Mouse (Mus musculus) liver, embryonic 14.5 days (tissue): ENCODE data around the gene Dthd1. TPM values are rescaled to one million over a fixed set of nuclear protein-coding genes. Genes with fewer than 3 reads are reported as not detected.

Experiments
- ATAC-seq: fragments of 200-750 bp; cut with Nextera tagmentation; 2 replicates; pipeline ENCODE4 v1.8.0; 2017; ENCODE audit warnings: moderate number of reproducible peaks, mild to moderate bottlenecking, moderate library complexity; ENCODE audit not compliant: insufficient read depth
- DNase-seq, 3 experiments: peaks; one replicate each; pipeline ENCODE4 v3.0.0-alpha.2; 2012 to 2013; ENCODE audit warnings: low read depth in 3 of 3, low spot score in 3 of 3
- H3K27ac ChIP-seq: fragments of 300-500 bp; sonication (generic); 2 replicates; pipeline ENCODE4 v1.5.1; 2014; ENCODE audit warnings: moderate library complexity, mild to moderate bottlenecking, control low read depth, inconsistent platforms
- H3K27me3 ChIP-seq: fragments of 300-500 bp; sonication (generic); 2 replicates; pipeline ENCODE4 v1.6.1; 2014; ENCODE audit warnings: mild to moderate bottlenecking, low read length, moderate library complexity; ENCODE audit not compliant: control insufficient read depth, insufficient read depth
- H3K36me3 ChIP-seq: fragments of 300-500 bp; sonication (generic); replicated peaks from 2 replicates; pipeline ENCODE4 v1.6.1; 2014; ENCODE audit warnings: low read depth; ENCODE audit not compliant: control insufficient read depth, insufficient read depth
- H3K4me1 ChIP-seq, 2 experiments: fragments of 200-500 bp in 1 of 2; fragments of 300-500 bp in 1 of 2; sonication (generic) in 1 of 2; replicated peaks; 2 replicates each; pipeline ENCODE4 v1.6.1; 2012 to 2014; ENCODE audit warnings: antibody characterized with exemption in 1 of 2, inconsistent platforms in 1 of 2, low read length in 1 of 2; ENCODE audit not compliant: control insufficient read depth in 2 of 2, insufficient read depth in 2 of 2
- H3K4me2 ChIP-seq: fragments of 300-500 bp; sonication (generic); 2 replicates; pipeline ENCODE4 v1.6.1; 2014; ENCODE audit warnings: low read depth, mild to moderate bottlenecking, control low read depth, moderate library complexity
- H3K4me3 ChIP-seq, 2 experiments: fragments of 200-500 bp in 1 of 2; fragments of 300-500 bp in 1 of 2; sonication (generic) in 1 of 2; 2 replicates each; pipeline ENCODE4 v1.5.1; 2012 to 2014; ENCODE audit warnings: low read depth in 2 of 2, low read length in 2 of 2, mild to moderate bottlenecking in 2 of 2, control low read depth in 1 of 2, inconsistent platforms in 1 of 2, moderate library complexity in 1 of 2; ENCODE audit not compliant: insufficient read depth in 1 of 2
- H3K9ac ChIP-seq: fragments of 300-500 bp; sonication (generic); replicated peaks from 2 replicates; pipeline ENCODE4 v1.6.1; 2014; ENCODE audit warnings: mild to moderate bottlenecking, control low read depth, moderate library complexity
- H3K9me3 ChIP-seq: fragments of 300-500 bp; sonication (generic); 2 replicates; pipeline ENCODE4 v1.6.1; 2016; ENCODE audit warnings: low read length, mixed read lengths; ENCODE audit not compliant: control insufficient read depth
- CTCF ChIP-seq: IDR thresholded peaks from 2 replicates; pipeline ENCODE4 v1.5.1; 2016; ENCODE audit warnings: antibody characterized with exemption, low read depth, control low read depth
- EP300 ChIP-seq: IDR thresholded peaks from 2 replicates; pipeline ENCODE4 v1.6.1; 2016; ENCODE audit warnings: antibody characterized with exemption, low read depth
- WGBS: fragments of 180-500 bp; shearing (Covaris S2); extraction: QIAGEN DNeasy Blood & Tissue Kit; methylation state at CpG from one replicate; pipeline ENCODE4 v1.1.7; 2014; ENCODE audit not compliant: insufficient replicate concordance; 5-methylcytosine and 5-hydroxymethylcytosine counted together
- polyA plus RNA-seq, 2 experiments: library from polyadenylated mRNA; depleted of rRNA in 1 of 2; stranded (reverse) in 1 of 2; unstranded in 1 of 2; fragments of >200 nt; fragmentation: Nextera tagmentation in 1 of 2; extraction: Ambion mirVana in 1 of 2; gene quantifications; 2 replicates each; pipeline versions ENCODE4 v1.2.1 to v1.2.3; 2012 to 2014

Gene Dthd1
- polyA plus RNA-seq, 2 experiments, result not detected

DNA sequence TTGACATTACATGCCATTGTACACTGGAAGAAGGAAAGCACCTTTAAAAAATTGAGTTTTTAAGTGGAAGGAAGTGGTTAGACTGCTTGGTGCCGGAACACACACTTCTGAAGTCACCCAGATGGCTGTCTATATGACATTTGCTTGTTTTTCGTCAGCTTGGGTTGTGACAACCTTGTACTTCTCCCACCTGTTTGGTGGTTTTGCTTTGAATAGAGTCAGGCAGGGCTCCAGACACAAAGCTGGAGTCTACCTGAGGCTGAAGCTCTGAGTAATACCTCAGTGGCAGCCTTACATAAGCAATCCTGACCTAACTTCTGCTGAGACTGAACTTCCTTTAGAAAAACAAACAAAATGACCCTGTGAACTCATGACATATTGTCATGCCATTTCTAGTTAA is 44.7 kb downstream of the Dthd1 start:
- Histone ChIP-seq H3K36me3 (no peaks in the 10 kb centered on the region), H3K4me2 (no peak overlapping the region), H3K4me3 (no peak overlapping the region), H3K27me3 (no peaks in the 10 kb centered on the region), H3K9me3 (no peaks in the 10 kb centered on the region), H3K4me1 (no peaks in the 10 kb centered on the region), H3K27ac (no peak overlapping the region), H3K9ac (no peak overlapping the region)
- DNase-seq (no peak), ATAC-seq (no peak)
- WGBS, result 28% methylated on average over 2 of the region's 2 CpGs
- TF ChIP-seq EP300, result no peak
- no peak for TF ChIP-seq CTCF

DNA sequence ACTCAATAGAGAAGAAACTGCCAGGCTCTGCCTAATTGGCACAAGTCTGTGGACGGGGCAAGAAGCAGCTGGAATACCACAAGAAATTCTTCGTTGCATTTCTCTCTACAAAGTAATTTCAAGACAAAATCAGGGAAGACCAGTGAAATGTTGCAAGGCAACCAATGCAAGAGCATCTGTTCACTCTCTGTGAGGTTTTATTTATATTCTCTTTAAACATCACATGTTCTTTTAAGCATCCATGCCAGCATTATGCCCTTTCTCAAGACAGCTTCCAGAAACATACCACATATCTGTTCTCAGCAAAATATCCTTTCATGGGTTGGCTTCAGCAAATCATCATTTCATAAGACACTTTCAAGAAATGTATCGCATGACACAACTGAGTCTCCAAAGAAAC is 50.7 kb downstream of the Dthd1 start:
- no peak overlapping the region for H3K27ac ChIP-seq
- WGBS, result 57% methylated on average over 3 of the region's 3 CpGs
- H3K4me3 ChIP-seq, result no peak overlapping the region
- H3K27me3 ChIP-seq, result no peaks in the 10 kb centered on the region
- H3K4me1 ChIP-seq, result no peaks in the 10 kb centered on the region
- H3K4me2 ChIP-seq, result no peak overlapping the region
- ATAC-seq, result no peak
- no peak overlapping the region for H3K9ac ChIP-seq
- TF ChIP-seq CTCF, result no peak
- TF ChIP-seq EP300, result no peak
- H3K9me3 ChIP-seq, result no peaks in the 10 kb centered on the region
- DNase-seq, result no peak
- H3K36me3 ChIP-seq, result no peaks in the 10 kb centered on the region

DNA sequence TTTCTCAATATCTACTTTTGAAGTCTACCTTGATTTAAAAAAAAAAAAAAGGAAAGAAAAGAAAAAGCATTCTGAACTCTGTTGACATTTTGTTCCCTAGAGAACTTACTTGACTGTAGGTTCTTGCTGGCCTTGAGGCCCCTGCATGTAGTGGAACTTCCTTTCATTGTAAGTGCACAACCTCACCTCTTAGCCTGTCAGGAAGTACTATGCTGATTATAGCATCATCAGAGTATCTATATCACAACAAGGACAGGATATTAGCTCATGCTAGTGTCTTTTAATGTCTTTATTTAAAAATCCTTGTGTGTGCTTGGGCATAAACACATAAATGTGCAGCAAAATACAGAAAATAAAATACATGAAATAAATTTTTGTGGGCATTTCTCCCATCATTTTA is 53.4 kb downstream of the Dthd1 start:
- H3K4me2 ChIP-seq, result no peak overlapping the region
- DNase-seq (no peak), ATAC-seq (no peak)
- H3K27me3 ChIP-seq, result no peaks in the 10 kb centered on the region
- H3K4me1 ChIP-seq, result no peaks in the 10 kb centered on the region
- H3K4me3 ChIP-seq, result no peak overlapping the region
- H3K27ac ChIP-seq, result no peak overlapping the region
- H3K9ac ChIP-seq, result no peak overlapping the region
- H3K9me3 ChIP-seq, result no peaks in the 10 kb centered on the region
- no peaks in the 10 kb centered on the region for H3K36me3 ChIP-seq
- TF ChIP-seq CTCF (no peak), EP300 (no peak)

DNA sequence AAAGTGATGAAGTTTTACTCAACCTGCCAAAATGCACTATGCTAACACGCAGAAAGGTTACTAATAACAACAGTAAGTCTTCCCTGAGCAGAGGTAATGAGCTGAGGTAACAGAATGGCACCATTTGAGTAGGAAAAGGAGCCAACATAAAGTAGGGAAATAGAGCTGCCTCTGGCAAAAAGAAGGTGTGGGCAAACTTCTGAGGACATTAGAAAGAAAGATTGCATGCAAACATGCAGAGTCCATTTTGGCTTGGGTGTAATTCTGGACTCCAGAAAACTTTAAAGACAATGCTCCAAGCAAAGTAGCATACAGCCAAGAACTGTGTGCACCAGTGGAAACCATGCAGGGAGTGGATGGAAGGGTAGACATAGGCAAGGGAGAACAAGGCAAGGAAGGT is 65.9 kb downstream of the Dthd1 start:
- H3K36me3 ChIP-seq, result no peaks in the 10 kb centered on the region
- no peak overlapping the region for H3K4me2 ChIP-seq
- ATAC-seq, result no peak
- no peak overlapping the region for H3K9ac ChIP-seq
- no peaks in the 10 kb centered on the region for H3K27me3 ChIP-seq
- no peak overlapping the region for H3K27ac ChIP-seq
- no peaks in the 10 kb centered on the region for H3K4me1 ChIP-seq
- H3K9me3 ChIP-seq, result no peaks in the 10 kb centered on the region
- no peak overlapping the region for H3K4me3 ChIP-seq
- no peak for DNase-seq
- 17% methylated on average over 1 of the region's 1 CpGs for WGBS
- TF ChIP-seq CTCF, result no peak
- TF ChIP-seq EP300, result no peak

DNA sequence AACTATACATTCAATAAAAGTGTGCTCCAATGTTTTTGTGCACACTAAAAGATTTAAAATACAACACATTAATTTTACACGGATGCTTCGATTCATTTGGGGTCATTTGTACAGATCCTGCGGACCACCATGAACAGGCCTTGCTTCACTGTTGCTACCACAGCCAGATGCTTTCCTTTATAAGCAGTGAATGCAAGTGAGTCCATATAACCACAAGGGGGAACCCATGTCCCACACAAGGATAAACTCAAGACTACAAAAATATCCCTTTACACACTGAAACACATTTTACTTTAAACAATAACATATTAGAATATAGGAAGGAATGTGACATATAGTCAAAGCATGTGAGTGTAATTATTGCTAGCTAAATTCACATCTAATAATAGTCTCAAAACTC is 81.7 kb downstream of the Dthd1 start:
- Histone ChIP-seq H3K36me3 (no peaks in the 10 kb centered on the region), H3K9me3 (no peaks in the 10 kb centered on the region), H3K27me3 (no peaks in the 10 kb centered on the region), H3K27ac (no peak overlapping the region), H3K9ac (no peak overlapping the region), H3K4me3 (no peak overlapping the region), H3K4me2 (no peak overlapping the region), H3K4me1 (no peaks in the 10 kb centered on the region)
- DNase-seq (no peak), ATAC-seq (no peak)
- WGBS, result 48% methylated on average over 3 of the region's 3 CpGs
- TF ChIP-seq EP300, result no peak
- TF ChIP-seq CTCF, result peak; percentile 29; the same call in 1 of the 2 replicates

DNA sequence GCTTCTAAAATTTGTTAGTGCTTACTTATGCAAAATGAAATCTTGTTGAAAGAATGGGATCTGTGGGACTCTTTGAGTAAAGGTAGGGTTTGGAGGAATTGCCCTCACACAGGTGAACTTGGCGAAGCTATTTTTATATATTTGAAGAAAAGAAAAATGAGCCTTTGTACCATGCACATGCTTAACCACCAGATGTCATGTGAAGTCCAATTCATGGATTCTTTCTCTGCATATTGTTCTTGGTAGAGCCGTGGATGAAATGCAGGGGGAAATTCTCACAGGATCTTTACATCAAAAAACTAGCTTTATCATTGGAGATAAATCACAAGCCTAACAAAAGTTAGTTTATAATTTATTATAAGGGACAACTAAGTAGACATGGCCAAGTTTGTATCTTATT is 93.3 kb downstream of the Dthd1 start:
- H3K9ac ChIP-seq, result no peak overlapping the region
- H3K27ac ChIP-seq, result no peak overlapping the region
- H3K4me2 ChIP-seq, result no peak overlapping the region
- no peaks in the 10 kb centered on the region for H3K9me3 ChIP-seq
- H3K4me1 ChIP-seq, result no peaks in the 10 kb centered on the region
- no peak for ATAC-seq
- no peak overlapping the region for H3K4me3 ChIP-seq
- no peak for DNase-seq
- WGBS, result 60% methylated on average over 2 of the region's 2 CpGs
- H3K27me3 ChIP-seq, result no peaks in the 10 kb centered on the region
- TF ChIP-seq EP300 (no peak), CTCF (no peak)
- H3K36me3 ChIP-seq, result no peaks in the 10 kb centered on the region
